Mouse (Mus musculus): Measurements from ENCODE around the gene Tmed2. TPM values are rescaled to one million over a fixed set of nuclear protein-coding genes. Genes with fewer than 3 reads are reported as not detected.
"Not testable (repeated sequence)": the region's sequence is repeated elsewhere in the genome, so short reads cannot be mapped to it uniquely, and the experiment has no call there.

Gene Tmed2
- total RNA-seq (2021), result 100 to 1,000 TPM; 201 to 206 TPM

GRCm38 (mm10) chr5:124540383-124540786, at the start of gene Tmed2:
Gene Tmed2 (plus strand): TSS chr5:124540695.
- intact Hi-C loops (cut with DNase I), result loop anchor here (5.0 kb wide), 1 partner anchor 183 kb away; no protein-coding TSS in a partner anchor

GRCm38 (mm10) chr5:124491732-124492131, 48.8 kb upstream of the Tmed2 start:
- DNase-seq, result no peak
- intact Hi-C loops (cut with DNase I), result no loop called here

More at GRCm38 (mm10) chr5:124540383-124540786, at the start of gene Tmed2:
- peak; percentile 97 to 98 for DNase-seq

- intact Hi-C loops (cut with DNase I), result no loop called here
- DNase-seq, result no peak
Observed at GRCm38 (mm10) chr5:124492618-124493017, 47.9 kb upstream of the Tmed2 start.

DNA sequence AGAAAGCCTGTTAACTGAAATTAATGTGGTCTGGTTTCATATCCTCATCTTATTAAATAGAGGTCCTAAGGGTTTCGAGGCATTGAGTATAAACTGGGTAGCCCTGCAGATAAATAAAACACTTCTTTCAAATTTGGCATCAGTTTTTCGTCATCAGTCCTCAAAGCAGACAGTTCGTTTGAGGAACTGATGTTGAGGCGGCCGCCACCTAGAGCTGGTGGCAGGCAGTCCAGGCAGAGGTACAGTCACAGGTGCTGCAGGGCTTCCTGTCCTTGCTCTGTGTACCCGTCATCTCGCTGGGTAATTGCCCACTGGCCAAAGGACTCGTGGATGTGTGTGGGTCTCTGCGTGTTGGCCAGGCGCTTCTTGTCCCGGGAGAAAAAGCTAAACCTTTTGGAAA, 47.0 kb upstream of the Tmed2 start:
- no peak for DNase-seq

DNA sequence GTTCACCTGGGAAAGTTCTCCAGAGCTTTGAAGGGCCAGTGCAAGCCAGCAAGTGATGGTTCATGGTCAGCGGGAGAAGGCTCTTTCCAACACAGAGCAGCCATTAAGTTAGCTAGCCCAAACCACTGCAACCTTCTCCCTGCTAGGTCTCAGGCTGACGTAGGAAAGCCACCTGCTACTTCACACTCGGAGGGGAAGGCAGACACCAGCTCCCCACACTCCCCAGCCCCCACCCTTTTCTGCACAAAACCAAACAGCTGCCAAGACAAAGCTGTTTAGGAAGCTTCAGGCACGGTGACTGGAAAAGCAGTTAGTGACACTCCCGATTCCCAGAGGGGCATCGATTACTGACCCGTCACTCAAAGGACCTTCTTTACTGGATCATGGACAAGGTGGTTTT, 44.9 kb upstream of the Tmed2 start:
- no peak for DNase-seq
- intact Hi-C loops (cut with DNase I), result no loop called here

More for the DNA sequence above, 47.0 kb upstream of the Tmed2 start:
- intact Hi-C loops (cut with DNase I), result no loop called here

DNA sequence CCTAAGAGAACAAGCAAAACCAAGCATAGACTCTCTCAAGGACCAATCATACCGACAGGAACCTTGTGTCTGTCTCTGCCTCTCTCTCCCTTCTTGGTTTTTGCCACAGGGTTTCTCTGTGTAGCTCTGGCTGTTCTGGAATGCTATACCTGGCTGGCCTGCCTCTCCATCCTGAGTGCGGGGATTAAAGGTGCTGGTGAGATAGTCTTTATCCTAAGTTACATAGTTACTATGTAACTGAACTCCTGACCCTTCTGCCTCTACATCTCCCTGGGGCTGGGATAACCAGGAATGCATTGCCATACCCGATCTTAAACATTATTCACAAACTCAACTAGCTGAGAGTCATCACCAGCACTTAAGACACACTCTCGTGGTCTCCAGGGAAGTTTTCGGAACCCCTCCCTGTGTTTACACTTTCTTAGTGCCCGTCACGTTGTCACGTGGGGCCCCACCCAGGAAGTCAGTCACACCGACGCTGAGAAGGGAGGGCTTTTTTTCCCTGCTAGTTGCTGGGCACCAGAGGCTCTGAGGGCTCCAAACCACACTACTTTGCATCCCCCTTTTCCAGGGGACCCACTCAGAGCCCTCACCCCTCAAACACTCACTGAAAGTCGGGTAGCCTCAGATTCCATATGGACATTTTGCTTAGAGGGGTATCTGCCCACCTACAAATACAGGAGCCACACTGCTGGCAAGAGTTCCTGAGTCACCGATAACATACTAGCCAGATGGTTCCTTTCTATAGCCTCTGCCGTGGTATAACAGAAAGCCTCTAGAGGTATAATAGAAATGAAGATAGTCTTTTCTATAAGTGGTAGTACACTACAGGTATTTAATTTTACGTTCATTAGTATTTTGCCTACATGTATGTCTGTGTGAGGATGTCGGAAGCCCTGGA, 43.6 kb upstream of the Tmed2 start:
- intact Hi-C loops (cut with DNase I), result no loop called here
- DNase-seq, result no peak

- peak; percentile 76 to 85 for DNase-seq
- intact Hi-C loops (cut with DNase I), result no loop called here
Observed at GRCm38 (mm10) chr5:124498221-124498876, 42.1 kb upstream of the Tmed2 start.

- intact Hi-C loops (cut with DNase I), result no loop called here
- DNase-seq, result no peak
Observed at GRCm38 (mm10) chr5:124499001-124499400, 41.5 kb upstream of the Tmed2 start.

- DNase-seq; intact Hi-C loops (cut with DNase I): not testable (repeated sequence)
Observed at GRCm38 (mm10) chr5:124500037-124500436, 40.5 kb upstream of the Tmed2 start.

GRCm38 (mm10) chr5:124500573-124500972, 39.9 kb upstream of the Tmed2 start:
- peak; percentile 45 to 50 for DNase-seq

GRCm38 (mm10) chr5:124501541-124501940, 39.0 kb upstream of the Tmed2 start:
- intact Hi-C loops (cut with DNase I), result no loop called here
- no peak for DNase-seq

More at GRCm38 (mm10) chr5:124500573-124500972, 39.9 kb upstream of the Tmed2 start:
- intact Hi-C loops (cut with DNase I), result no loop called here

DNA sequence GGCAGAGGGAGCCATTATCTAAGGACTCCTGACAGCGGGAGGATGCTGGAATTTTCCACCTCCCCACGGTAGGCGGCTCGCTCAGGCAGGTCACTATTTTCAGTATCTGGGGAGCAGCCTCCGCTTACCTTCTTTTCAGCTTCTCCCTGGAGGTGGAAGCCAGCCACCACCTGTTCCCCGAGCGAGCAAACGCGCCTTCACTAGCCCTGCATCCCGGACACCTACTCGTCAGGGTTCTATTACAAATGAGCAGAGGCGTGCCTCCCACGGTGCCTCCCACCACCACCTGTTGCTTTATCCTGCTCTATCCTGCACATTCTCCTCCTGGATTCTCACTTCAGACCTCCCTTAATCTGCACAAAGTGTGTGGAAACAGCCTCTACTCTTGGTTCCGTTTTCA, 36.8 kb upstream of the Tmed2 start:
- intact Hi-C loops (cut with DNase I), result no loop called here
- DNase-seq, result no peak

DNA sequence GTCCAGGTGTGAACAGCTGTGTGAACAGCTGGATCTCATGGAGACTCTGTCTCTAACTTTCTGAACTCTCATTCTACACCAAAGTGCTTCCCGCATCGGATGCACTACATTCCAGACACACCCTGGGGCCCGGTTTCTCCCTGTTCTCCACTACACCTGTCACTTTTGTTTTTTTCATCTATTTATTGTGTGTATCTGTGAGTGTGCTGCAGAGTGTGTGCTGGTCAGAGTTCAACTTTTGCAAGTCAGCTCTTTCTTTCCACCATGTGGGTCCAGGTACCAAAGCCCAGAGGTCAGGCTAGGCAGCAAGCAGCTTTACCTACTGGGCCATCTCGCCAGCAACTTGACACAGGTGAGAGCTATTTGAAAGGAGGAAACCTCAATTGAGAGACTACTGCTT, 35.3 kb upstream of the Tmed2 start:
- no peak for DNase-seq
- intact Hi-C loops (cut with DNase I), result no loop called here

GRCm38 (mm10) chr5:124506731-124507359, 33.6 kb upstream of the Tmed2 start:
- peak in 1 of 2 experiments; percentile 69 for DNase-seq
- intact Hi-C loops (cut with DNase I), result no loop called here

DNA sequence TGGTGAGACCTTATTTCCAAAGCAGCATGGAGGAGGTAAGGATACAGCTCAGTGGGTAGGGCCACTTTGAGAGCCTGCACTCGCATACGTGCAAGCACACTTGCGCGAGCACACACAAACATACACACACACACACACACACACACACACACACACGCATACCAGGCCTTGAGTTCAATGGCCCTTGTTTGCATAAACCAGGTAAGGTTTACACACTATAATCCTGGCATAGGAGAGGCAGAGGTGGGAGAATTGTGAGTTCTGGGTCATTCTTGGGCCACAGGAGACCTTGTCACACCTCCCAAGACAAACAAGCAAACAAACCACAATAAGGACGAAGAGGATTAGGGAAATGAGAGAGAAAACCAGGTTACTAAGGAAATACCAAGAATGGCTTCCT, 31.3 kb upstream of the Tmed2 start:
- DNase-seq, result no peak
- intact Hi-C loops (cut with DNase I), result no loop called here

DNA sequence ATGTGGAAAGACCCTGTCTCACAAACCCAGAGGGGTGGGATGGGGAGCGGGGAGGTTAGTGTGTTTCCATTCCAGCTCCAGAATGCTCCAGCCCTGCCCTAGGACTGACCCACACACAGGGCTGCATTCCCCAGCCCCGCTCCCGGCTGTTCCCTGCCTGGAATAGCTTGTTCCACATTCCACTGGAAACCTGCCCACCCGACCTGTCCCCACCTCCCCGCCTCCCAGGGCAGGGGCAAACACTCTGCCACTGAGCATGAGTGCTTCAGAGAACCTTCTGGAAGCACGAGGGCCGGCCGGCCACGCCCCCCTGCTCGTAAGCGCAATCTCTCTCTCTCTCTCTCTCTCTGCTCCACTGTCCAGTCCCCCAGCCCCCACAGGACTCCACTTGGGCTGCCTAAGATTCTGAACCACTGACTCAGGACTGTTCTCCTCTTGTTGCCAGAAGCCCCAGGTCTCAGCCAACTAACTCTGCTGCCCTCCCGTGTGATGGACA, 30.7 kb upstream of the Tmed2 start:
- DNase-seq, result peak; percentile 92 to 93
- intact Hi-C loops (cut with DNase I), result loop anchor here (2.0 kb wide), 1 partner anchor 19 kb away; no protein-coding TSS in a partner anchor

DNA sequence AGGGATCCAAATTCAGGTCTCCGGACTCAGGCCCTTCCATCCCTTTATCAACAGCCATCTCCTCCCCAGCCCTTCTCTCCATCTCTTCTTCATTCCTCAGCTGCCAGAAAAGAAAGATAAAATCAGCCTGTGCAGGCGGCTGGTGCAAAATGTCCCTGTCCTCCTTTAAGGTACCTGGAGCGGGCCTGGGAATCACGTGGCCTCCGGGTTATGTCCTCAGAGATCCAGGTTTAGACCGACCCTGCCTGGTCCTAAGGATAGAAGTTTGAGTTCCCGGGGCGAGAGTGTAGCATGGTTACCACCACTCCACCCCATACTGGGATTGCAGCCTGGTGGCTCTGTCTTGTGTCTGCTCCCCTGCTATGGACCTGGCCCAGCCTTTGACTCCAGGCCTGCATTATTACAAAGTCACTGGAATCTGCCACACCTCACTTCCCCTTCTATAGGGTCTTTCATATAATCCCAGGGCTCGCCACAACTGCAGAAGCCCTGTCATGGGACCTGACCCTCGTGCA, 29.9 kb upstream of the Tmed2 start:
- intact Hi-C loops (cut with DNase I), result loop anchor here (2.0 kb wide), 1 partner anchor 18 kb away; no protein-coding TSS in a partner anchor
- DNase-seq, result peak in 1 of 2 experiments; percentile 29

GRCm38 (mm10) chr5:124515789-124516188, 24.7 kb upstream of the Tmed2 start:
- no peak for DNase-seq

DNA sequence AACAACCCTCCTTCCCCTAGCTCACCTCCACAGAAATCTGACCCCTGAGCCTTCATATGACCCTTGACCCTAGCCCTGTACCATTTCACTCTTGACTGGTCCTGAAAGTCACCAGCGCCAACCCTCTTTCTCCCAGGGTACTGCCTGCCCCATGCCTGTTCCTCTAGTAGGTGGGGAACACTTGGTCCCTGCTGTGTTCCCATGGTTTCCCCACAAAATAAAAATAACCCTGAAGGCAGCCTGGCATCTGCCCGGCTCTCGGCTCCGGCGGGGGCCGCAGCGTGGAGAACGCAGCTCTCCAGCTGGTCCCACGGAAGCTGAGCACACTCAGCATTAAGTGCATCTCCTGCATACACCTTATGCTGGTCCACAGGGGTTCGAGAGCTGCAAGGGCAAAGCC, 21.8 kb upstream of the Tmed2 start:
- intact Hi-C loops (cut with DNase I), result no loop called here
- DNase-seq, result no peak

More at GRCm38 (mm10) chr5:124515789-124516188, 24.7 kb upstream of the Tmed2 start:
- intact Hi-C loops (cut with DNase I), result no loop called here

- DNase-seq, result no peak
- intact Hi-C loops (cut with DNase I), result no loop called here
Observed at GRCm38 (mm10) chr5:124521588-124521987, 18.9 kb upstream of the Tmed2 start.

GRCm38 (mm10) chr5:124523032-124523431, 17.5 kb upstream of the Tmed2 start:
- intact Hi-C loops (cut with DNase I), result no loop called here
- DNase-seq, result no peak

Measured in heart, postnatal 10 days (tissue).